Mouse (Mus musculus): Measurements from ENCODE around the gene Pyy.

DNA sequence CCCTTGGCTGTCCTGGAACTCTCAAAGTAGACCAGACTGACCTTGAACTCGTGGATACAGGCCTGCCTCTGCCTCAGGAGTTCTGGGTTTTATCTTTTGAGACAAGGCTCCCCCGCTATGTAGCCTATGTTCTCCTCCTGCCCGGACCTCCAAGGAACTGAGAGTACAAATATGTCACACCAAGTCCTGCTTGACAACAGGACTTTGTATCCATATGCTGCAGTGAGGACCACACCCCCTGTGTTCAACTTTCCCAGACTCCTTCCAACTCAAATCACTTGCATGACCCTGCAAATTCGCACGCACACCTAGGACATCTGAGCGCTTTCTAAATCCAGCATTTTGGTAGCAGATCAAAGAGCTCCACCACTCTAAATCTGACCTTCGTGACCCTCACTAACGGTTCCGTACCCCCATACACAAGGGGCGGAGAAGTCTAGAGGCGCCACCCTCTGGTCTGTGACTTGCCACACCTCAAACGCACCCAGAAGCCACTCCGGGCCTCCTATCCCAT, 37.4 kb upstream of the Pyy start:
- TF ChIP-seq CTCF (IDR thresholded peaks at IDR 0.05; ENCODE audit: low read depth) (no peak), EP300 (IDR thresholded peaks at IDR 0.05; ENCODE audit: low read depth) (no peak)
